In the genomic region with DNA sequence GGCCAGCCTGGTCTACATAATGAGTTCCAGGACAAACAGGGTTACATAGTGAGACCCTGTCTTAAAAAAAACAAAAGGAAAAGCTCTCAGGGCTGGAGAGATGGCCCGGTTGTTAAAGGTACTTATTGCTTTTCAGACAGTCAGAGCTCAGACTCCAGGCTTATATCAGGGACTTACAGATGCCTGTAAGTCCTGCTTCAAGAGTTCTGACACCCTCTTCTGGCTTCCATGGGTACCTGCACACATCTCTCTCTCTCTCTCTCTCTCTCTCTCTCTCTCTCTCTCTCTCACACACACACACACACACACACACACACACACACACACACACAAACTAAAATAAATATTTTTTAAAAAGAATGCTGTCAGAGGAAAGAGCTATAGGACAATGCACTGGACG, we compare ENCODE assay signal across 29 mouse cellular contexts. TPM values are rescaled to one million over a fixed set of nuclear protein-coding genes. Genes with fewer than 3 reads are reported as not detected.
A peak's percentile ranks its signal among the peaks of the same experiment; 100 is the strongest.
DNase-seq lines count a peak whose midpoint lies in the region; ATAC-seq and TF ChIP-seq lines count a peak whose summit lies in the region.
"Had no signal": no experiment of that assay in that cellular context is flagged by ENCODE, and none has a peak within 500 bp of the region (broad histone marks: within the 10 kb centered on the region; RNA-seq: fewer than 3 reads in every experiment).

No protein-coding gene starts in this region.

- no peak overlapping the region for H3K4me2 ChIP-seq in heart, postnatal 0 days (ENCODE audit: low read depth, low read length)
- H3K4me2 ChIP-seq in heart, embryonic 11.5 days = no peak overlapping the region
- no peak overlapping the region for H3K4me2 ChIP-seq in stomach, postnatal 0 days (replicated peaks; ENCODE audit: low read depth)
- H3K4me2 ChIP-seq: embryonic facial prominence, embryonic 13.5 days; forebrain, embryonic 12.5 days; forebrain, embryonic 15.5 days; hindbrain, embryonic 14.5 days had no signal

- no peak overlapping the region for H3K4me3 ChIP-seq in heart, postnatal 0 days (ENCODE audit: low read depth, low read length)
- H3K4me3 ChIP-seq in heart, embryonic 11.5 days (ENCODE audit: low read depth, low read length) = no peak overlapping the region
- no peak overlapping the region for H3K4me3 ChIP-seq in layer of hippocampus, adult 2 months
- H3K4me3 ChIP-seq in MEL (ENCODE audit: control insufficient read depth in 1 of 2, insufficient read depth in 1 of 2, low read depth in 2 of 2, low read length in 2 of 2) = no peak overlapping the region
- no peak overlapping the region for H3K4me3 ChIP-seq in stomach, postnatal 0 days (ENCODE audit: low read depth, low read length)
- H3K4me3 ChIP-seq: embryonic facial prominence, embryonic 10.5 days; embryonic facial prominence, embryonic 13.5 days; erythroblast, embryonic 14.5 days; forebrain, embryonic 12.5 days; forebrain, embryonic 15.5 days; heart, embryonic 10.5 days had no signal

- DNase-seq in heart, postnatal 0 days (ENCODE audit: low spot score) = peak; percentile 4
- no peak for DNase-seq in layer of hippocampus, adult 2 months (ENCODE audit: low spot score in 2 of 2)
- DNase-seq in layer of hippocampus, postnatal 36 days = no peak
- DNase-seq in MEL (ENCODE audit: low read depth, low spot score) = peak; percentile 45
- DNase-seq in stomach, postnatal 0 days (ENCODE audit: low spot score) = no peak
- no peak for DNase-seq in cerebellum, postnatal 10 days
- DNase-seq: adrenal gland, postnatal 10 days; adrenal gland, postnatal 36 days; cerebellum, adult 11 months; cerebellum, adult 2 months; cerebellum, adult 9-11 months; cerebellum, postnatal 36 days; embryo, embryonic 11 days; gastrocnemius, postnatal 14 days; heart, adult 18-20 months; heart, postnatal 10 days; heart, postnatal 4 days; kidney, adult 11 months had no signal

- no peaks in the 10 kb centered on the region for H3K4me1 ChIP-seq in heart, postnatal 0 days (ENCODE audit: control insufficient read depth, insufficient read depth)
- no peaks in the 10 kb centered on the region for H3K4me1 ChIP-seq in heart, embryonic 11.5 days (ENCODE audit: control insufficient read depth, insufficient read depth, low read length)
- H3K4me1 ChIP-seq in MEL (ENCODE audit: control insufficient read depth in 1 of 2, insufficient read depth in 2 of 2, low read length in 2 of 2) = peaks cover 4 to 19% of the 10 kb centered on the region in 2 experiments
- no peaks in the 10 kb centered on the region for H3K4me1 ChIP-seq in stomach, postnatal 0 days (replicated peaks; ENCODE audit: control insufficient read depth, insufficient read depth)
- H3K4me1 ChIP-seq: embryonic facial prominence, embryonic 10.5 days; embryonic facial prominence, embryonic 13.5 days; forebrain, embryonic 12.5 days; forebrain, embryonic 15.5 days had no signal

- 0 out of 2 replicates have a peak, but pooled peaks cover 6% of the 10 kb centered on the region for H3K9me3 ChIP-seq in heart, postnatal 0 days (replicated peaks; ENCODE audit: control insufficient read depth, low read length)
- no peaks in the 10 kb centered on the region for H3K9me3 ChIP-seq in heart, embryonic 11.5 days (replicated peaks; ENCODE audit: control insufficient read depth, low read length)
- no peaks in the 10 kb centered on the region for H3K9me3 ChIP-seq in MEL (replicated peaks; ENCODE audit: insufficient read depth, low read length)
- no peaks in the 10 kb centered on the region for H3K9me3 ChIP-seq in stomach, postnatal 0 days (ENCODE audit: control insufficient read depth, low read length)
- H3K9me3 ChIP-seq: embryonic facial prominence, embryonic 13.5 days; forebrain, embryonic 12.5 days; forebrain, embryonic 15.5 days; heart, embryonic 10.5 days had no signal

- peak; percentile 16 for TF ChIP-seq RAD21 in MEL (IDR thresholded peaks at IDR 0.05; ENCODE audit: low read depth, low read length)

- WGBS in heart, postnatal 0 days = 52% methylated on average over 2 of the region's 2 CpGs
- WGBS in heart, embryonic 11.5 days (ENCODE audit: insufficient replicate concordance) = 63% methylated on average over 2 of the region's 2 CpGs
- WGBS in stomach, postnatal 0 days = 67% methylated on average over 2 of the region's 2 CpGs

- no peak for ATAC-seq in heart, postnatal 0 days (ENCODE audit: insufficient read depth, low read depth)
- no peak for ATAC-seq in heart, embryonic 11.5 days (replicated peaks; ENCODE audit: insufficient number of reproducible peaks, low FRiP score, low TSS enrichment)
- no peak for ATAC-seq in stomach, postnatal 0 days (ENCODE audit: low FRiP score, low TSS enrichment)
- ATAC-seq: forebrain, embryonic 15.5 days; hindbrain, postnatal 0 days; inflammation-experienced regulatory T-cells, adult 6 months; Patski had no signal

- TF ChIP-seq POLR2A in MEL (IDR thresholded peaks at IDR 0.05; ENCODE audit: control insufficient read depth in 1 of 2, insufficient read depth in 1 of 2, low read depth in 1 of 2, low read length in 2 of 2, poor library complexity in 1 of 2) = no peak

- TF ChIP-seq EP300 in heart, postnatal 0 days (IDR thresholded peaks at IDR 0.05; ENCODE audit: low read depth) = no peak
- TF ChIP-seq EP300 in MEL (IDR thresholded peaks at IDR 0.05; ENCODE audit: low read depth in 1 of 2, low read length in 2 of 2) = no peak
- no peak for TF ChIP-seq EP300 in stomach, postnatal 0 days (optimal IDR thresholded peaks at IDR 0.05)

- no peaks in the 10 kb centered on the region for H3K36me3 ChIP-seq in heart, postnatal 0 days (replicated peaks; ENCODE audit: control insufficient read depth, insufficient read depth, low read length)
- H3K36me3 ChIP-seq in heart, embryonic 11.5 days (ENCODE audit: control insufficient read depth, insufficient read depth, low read length) = no peaks in the 10 kb centered on the region
- H3K36me3 ChIP-seq in MEL (ENCODE audit: control insufficient read depth in 1 of 2, insufficient read depth in 2 of 2, low read length in 2 of 2) = peaks cover 0 to 9% of the 10 kb centered on the region in 2 experiments; a peak in 2 of 4 replicates
- no peaks in the 10 kb centered on the region for H3K36me3 ChIP-seq in stomach, postnatal 0 days (ENCODE audit: control insufficient read depth, insufficient read depth, low read length)
- H3K36me3 ChIP-seq: embryonic facial prominence, embryonic 10.5 days; embryonic facial prominence, embryonic 13.5 days; forebrain, embryonic 12.5 days; forebrain, embryonic 15.5 days; heart, embryonic 10.5 days had no signal

- no peaks in the 10 kb centered on the region for H3K79me2 ChIP-seq in MEL (ENCODE audit: control insufficient read depth, insufficient read depth, low read length, poor library complexity)

- no peak overlapping the region for H3K9ac ChIP-seq in heart, postnatal 0 days (replicated peaks; ENCODE audit: low read depth, low read length)
- no peak overlapping the region for H3K9ac ChIP-seq in heart, embryonic 11.5 days (ENCODE audit: low read depth, low read length)
- no peak overlapping the region for H3K9ac ChIP-seq in MEL (ENCODE audit: control insufficient read depth, low read depth, low read length, poor library complexity, severe bottlenecking)
- H3K9ac ChIP-seq in stomach, postnatal 0 days (ENCODE audit: low read length) = no peak overlapping the region
- H3K9ac ChIP-seq: embryonic facial prominence, embryonic 13.5 days; forebrain, embryonic 12.5 days; forebrain, embryonic 15.5 days; hindbrain, embryonic 14.5 days had no signal

- H3K27ac ChIP-seq in heart, postnatal 0 days (ENCODE audit: low read depth) = no peak overlapping the region
- H3K27ac ChIP-seq in heart, embryonic 11.5 days (ENCODE audit: low read depth, low read length) = no peak overlapping the region
- no peak overlapping the region for H3K27ac ChIP-seq in layer of hippocampus, adult 2 months
- H3K27ac ChIP-seq in MEL (ENCODE audit: control insufficient read depth, low read depth, low read length) = no peak overlapping the region
- H3K27ac ChIP-seq in stomach, postnatal 0 days (replicated peaks) = no peak overlapping the region
- H3K27ac ChIP-seq: embryonic facial prominence, embryonic 10.5 days; embryonic facial prominence, embryonic 13.5 days; forebrain, embryonic 12.5 days; forebrain, embryonic 15.5 days; heart, embryonic 10.5 days; hindbrain, embryonic 14.5 days; hindbrain, postnatal 0 days had no signal

- no peaks in the 10 kb centered on the region for H3K27me3 ChIP-seq in heart, postnatal 0 days (ENCODE audit: control insufficient read depth, insufficient read depth, low read length)
- H3K27me3 ChIP-seq in heart, embryonic 11.5 days (ENCODE audit: control insufficient read depth, insufficient read depth, low read length) = 0 out of 2 replicates have a peak, but pooled peaks cover 5% of the 10 kb centered on the region
- no peaks in the 10 kb centered on the region for H3K27me3 ChIP-seq in MEL (ENCODE audit: control insufficient read depth in 1 of 2, insufficient read depth in 2 of 2, low read length in 2 of 2)
- no peaks in the 10 kb centered on the region for H3K27me3 ChIP-seq in stomach, postnatal 0 days (ENCODE audit: control insufficient read depth, insufficient read depth, low read length)
- H3K27me3 ChIP-seq: embryonic facial prominence, embryonic 13.5 days; forebrain, embryonic 12.5 days; forebrain, embryonic 15.5 days had no signal

- peak; percentile 19; the same call in 1 of the 2 replicates for TF ChIP-seq CTCF in heart, postnatal 0 days (IDR thresholded peaks at IDR 0.05; ENCODE audit: low read depth)
- TF ChIP-seq CTCF in layer of hippocampus, adult 2 months (conservative IDR thresholded peaks at IDR 0.05) = 0 out of 2 replicates have a peak, but pooled peaks have one; percentile 4
- TF ChIP-seq CTCF in MEL (IDR thresholded peaks at IDR 0.05 in 2 of 3, conservative IDR thresholded peaks at IDR 0.05 in 1 of 3; ENCODE audit: control insufficient read depth in 1 of 3, insufficient read depth in 1 of 3, low read depth in 2 of 3, low read length in 3 of 3, poor library complexity in 1 of 3, severe bottlenecking in 1 of 3) = peak in 1 of 3 experiments; percentile 3; a peak in 1 of 6 replicates
- peak; percentile 54 for TF ChIP-seq CTCF in stomach, postnatal 0 days (IDR thresholded peaks at IDR 0.05; ENCODE audit: low read depth)

RNA-seq across cellular contexts. Expression of a gene that starts 13.4 kb away (rescaled TPM):
- total RNA-seq in heart, postnatal 0 days (2014; rRNA removed; ENCODE audit: low replicate concordance) = 5.4 and 5.5 TPM in 2 replicates
- 1.5 TPM in 2 replicates for polyA plus RNA-seq in heart, postnatal 0 days (2015; fragmentation: Nextera tagmentation; extraction: Ambion mirVana)
- polyA plus RNA-seq in heart, embryonic 11.5 days (2014; fragmentation: Nextera tagmentation; extraction: Ambion mirVana) = 0.99 and 1.6 TPM in 2 replicates
- total RNA-seq in layer of hippocampus, adult 2 months (2021) = 100 to 1,000 TPM in 1 of 2 experiments, 10 to 100 TPM in 1; 99.2 to 101 TPM
- total RNA-seq in layer of hippocampus, postnatal 36 days (2021) = 10 to 100 TPM; 85.8 to 99.2 TPM
- not detected in 2 replicates for total RNA-seq in MEL (2012; rRNA removed)
- under 1 TPM in 1 of 2 experiments, not detected in 1; 0.04 TPM for polyA plus RNA-seq in MEL (2012; ENCODE audit: insufficient read depth in 1 of 2, insufficient read length in 2 of 2, low read depth in 1 of 2, low replicate concordance in 2 of 2, missing spikeins in 1 of 2)
- 1.6 and 1.7 TPM in 2 replicates for polyA plus RNA-seq in stomach, postnatal 0 days (2015; fragmentation: Nextera tagmentation; extraction: Ambion mirVana)
- polyA plus RNA-seq: erythroblast, embryonic 14.5 days; inflammation-experienced regulatory T-cells, adult 6 months had no signal

RNA-seq across cellular contexts. Expression of a gene that starts 26.0 kb away (rescaled TPM):
- 75.3 and 102 TPM in 2 replicates for total RNA-seq in heart, postnatal 0 days (2014; rRNA removed; ENCODE audit: low replicate concordance)
- polyA plus RNA-seq in heart, postnatal 0 days (2015; fragmentation: Nextera tagmentation; extraction: Ambion mirVana) = 94.6 and 97.2 TPM in 2 replicates
- 59.1 and 60.6 TPM in 2 replicates for polyA plus RNA-seq in heart, embryonic 11.5 days (2014; fragmentation: Nextera tagmentation; extraction: Ambion mirVana)
- total RNA-seq in layer of hippocampus, adult 2 months (2021) = 10 to 100 TPM; 17.9 to 20.3 TPM
- 10 to 100 TPM; 18.7 to 19.3 TPM for total RNA-seq in layer of hippocampus, postnatal 36 days (2021)
- total RNA-seq in MEL (2012; rRNA removed) = 23.2 and 30.5 TPM in 2 replicates
- 10 to 100 TPM in 1 of 2 experiments, not detected in 1; 69.8 TPM for polyA plus RNA-seq in MEL (2012; ENCODE audit: insufficient read depth in 1 of 2, insufficient read length in 2 of 2, low read depth in 1 of 2, low replicate concordance in 2 of 2, missing spikeins in 1 of 2)
- 76.3 and 83.1 TPM in 2 replicates for polyA plus RNA-seq in stomach, postnatal 0 days (2015; fragmentation: Nextera tagmentation; extraction: Ambion mirVana)

RNA-seq across cellular contexts. Expression of a gene that starts 54.6 kb away (rescaled TPM):
- 114 and 136 TPM in 2 replicates for total RNA-seq in heart, postnatal 0 days (2014; rRNA removed; ENCODE audit: low replicate concordance)
- polyA plus RNA-seq in heart, postnatal 0 days (2015; fragmentation: Nextera tagmentation; extraction: Ambion mirVana) = 188 TPM in 2 replicates
- polyA plus RNA-seq in heart, embryonic 11.5 days (2014; fragmentation: Nextera tagmentation; extraction: Ambion mirVana) = 71.9 and 73.7 TPM in 2 replicates
- 10 to 100 TPM; 14.8 to 15.3 TPM for total RNA-seq in layer of hippocampus, adult 2 months (2021)
- total RNA-seq in layer of hippocampus, postnatal 36 days (2021) = 10 to 100 TPM; 13.9 to 15.0 TPM
- total RNA-seq in MEL (2012; rRNA removed) = 14.5 and 15.8 TPM in 2 replicates
- polyA plus RNA-seq in MEL (2012; ENCODE audit: insufficient read depth in 1 of 2, insufficient read length in 2 of 2, low read depth in 1 of 2, low replicate concordance in 2 of 2, missing spikeins in 1 of 2) = 10 to 100 TPM in 1 of 2 experiments, not detected in 1; 51.8 TPM
- 83.5 and 86.2 TPM in 2 replicates for polyA plus RNA-seq in stomach, postnatal 0 days (2015; fragmentation: Nextera tagmentation; extraction: Ambion mirVana)

Comparison
In these comparisons a context has a peak if more than half of its experiments do, and no peak if none do; other contexts are left out.
1. DNase-seq: peak in heart, postnatal 0 days (single experiment) and MEL (single experiment); none in layer of hippocampus, adult 2 months (0 of 2), layer of hippocampus, postnatal 36 days (0 of 2), stomach, postnatal 0 days (single experiment) and cerebellum, postnatal 10 days (0 of 2).
2. RNA of a gene that starts 13.4 kb away (total RNA-seq): 99.2 to 101 TPM in layer of hippocampus, adult 2 months and 85.8 to 99.2 TPM in layer of hippocampus, postnatal 36 days; 5.4 to 5.5 TPM in heart, postnatal 0 days and not detected in MEL; every median in the first group is over 10 times any median in the second.